Mouse (Mus musculus) kidney, postnatal 36 days (tissue): ENCODE data around the gene Hmces.
A peak's percentile ranks its signal among the peaks of the same experiment; 100 is the strongest.
"Not testable (repeated sequence)": the region's sequence is repeated elsewhere in the genome, so short reads cannot be mapped to it uniquely, and the experiment has no call there.

Experiments
- DNase-seq, 2 experiments: peaks; one replicate each; pipeline ENCODE4 v3.0.0; 2021 to 2022; ENCODE audit warnings: mixed read lengths in 2 of 2

Hmces gene

DNA sequence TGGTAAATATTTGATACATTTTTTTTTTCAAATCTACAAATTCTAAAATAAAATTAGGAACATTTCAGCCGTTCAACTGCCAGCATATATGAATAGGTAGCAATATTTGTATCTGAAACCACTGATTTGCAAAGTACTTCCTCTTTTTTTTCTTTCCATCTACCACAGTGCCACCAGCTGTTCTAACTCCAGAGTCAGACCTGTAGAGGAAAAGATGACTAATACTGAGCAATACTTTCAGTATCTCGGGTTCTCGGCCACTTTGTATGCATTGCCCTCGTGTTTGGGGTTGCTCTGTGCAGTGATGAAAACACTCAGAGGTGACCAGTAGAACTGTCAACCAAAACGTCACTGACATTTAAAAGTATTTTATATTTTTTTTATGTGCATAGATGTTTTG is 2.2 kb downstream of the Hmces start:
- no peak for DNase-seq

DNA sequence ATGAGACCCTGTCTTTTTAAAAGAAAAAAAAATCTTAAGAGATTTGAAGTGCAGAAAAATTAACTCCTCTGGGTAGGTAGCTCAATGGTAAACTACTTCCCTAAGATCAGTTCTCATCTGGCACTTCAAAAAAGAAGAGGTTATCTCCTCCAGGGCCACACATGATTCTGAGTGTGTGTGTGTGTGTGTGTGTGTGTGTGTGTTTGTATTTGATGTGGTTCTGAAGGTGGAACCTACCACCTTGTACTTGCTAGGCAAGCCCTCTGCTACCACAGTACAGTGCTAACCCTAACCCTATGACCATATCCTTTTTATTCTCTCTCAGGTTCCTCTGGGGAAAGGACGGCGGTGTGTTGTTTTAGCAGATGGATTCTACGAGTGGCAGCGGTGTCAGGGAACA is 7.5 kb downstream of the Hmces start:
- no peak for DNase-seq

DNA sequence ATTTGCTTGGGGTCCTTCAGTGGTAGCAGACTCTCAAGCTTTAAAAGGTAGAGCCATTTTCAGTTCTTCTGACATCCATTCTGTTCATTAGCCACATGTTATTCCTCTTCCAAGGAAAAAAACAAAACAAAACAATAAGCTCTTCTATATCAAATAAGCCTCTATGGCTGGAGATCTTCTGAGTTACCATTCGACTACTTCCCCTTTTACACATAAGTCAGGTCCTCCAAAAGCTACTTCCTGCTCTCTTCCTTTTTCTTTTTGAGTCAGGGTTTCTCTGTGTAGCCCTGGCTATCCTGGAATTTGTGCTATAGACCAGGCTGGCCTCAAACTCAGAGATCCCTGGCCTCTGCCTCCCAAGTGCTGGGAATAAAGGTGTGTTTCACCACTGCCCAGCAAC is 9.9 kb downstream of the Hmces start:
- DNase-seq, result no peak

DNA sequence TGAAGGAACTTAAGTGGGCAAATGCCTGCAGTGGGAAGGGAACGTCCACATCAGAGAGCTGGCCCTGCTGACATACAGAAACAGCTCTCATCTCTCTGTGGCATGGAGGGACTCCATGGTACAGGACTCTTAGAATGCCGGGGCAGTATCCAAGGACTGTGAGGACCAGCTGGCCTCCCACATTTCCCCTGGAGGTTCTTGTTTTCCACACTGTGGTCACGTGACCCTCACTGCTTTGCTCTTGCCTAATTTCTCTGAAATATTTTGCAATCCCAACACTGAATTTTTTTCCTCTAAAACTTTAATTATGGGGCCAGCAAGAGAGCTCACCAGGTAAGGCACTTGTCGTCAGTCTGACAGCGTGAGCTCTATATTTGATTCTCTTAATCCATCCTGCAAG is 21.3 kb downstream of the Hmces start:
- no peak for DNase-seq

DNA sequence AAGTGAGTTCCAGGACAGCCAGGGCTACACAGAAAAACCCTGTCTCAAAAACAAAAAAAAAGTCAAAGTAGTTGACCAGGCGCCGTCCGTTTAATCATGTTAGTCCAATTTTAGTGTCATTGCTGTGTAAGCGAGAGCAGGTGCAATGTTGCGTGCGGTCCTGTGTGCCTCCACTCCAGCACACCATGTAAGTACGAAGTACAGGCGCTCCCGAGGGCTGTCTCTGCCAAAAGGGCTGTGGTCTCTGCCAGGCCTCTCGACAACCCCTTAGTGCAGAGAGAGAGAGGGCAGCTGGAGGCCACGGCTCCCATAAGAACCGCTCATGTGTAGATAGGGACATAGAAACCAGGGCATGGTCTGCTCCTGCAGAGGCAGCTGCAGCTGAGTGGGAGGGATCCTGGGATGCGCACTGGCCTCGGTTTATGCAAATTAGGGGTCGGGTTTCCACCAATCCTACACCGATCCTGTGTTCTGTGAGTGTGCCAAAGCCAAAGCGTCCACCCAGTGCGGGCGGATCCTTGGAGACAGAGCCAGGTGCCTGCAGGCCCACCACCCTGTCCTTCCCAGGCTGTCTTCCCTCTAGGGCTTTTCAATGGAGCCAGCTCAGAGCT is 23.5 kb downstream of the Hmces start:
- peak; percentile 19 to 63 for DNase-seq

DNA sequence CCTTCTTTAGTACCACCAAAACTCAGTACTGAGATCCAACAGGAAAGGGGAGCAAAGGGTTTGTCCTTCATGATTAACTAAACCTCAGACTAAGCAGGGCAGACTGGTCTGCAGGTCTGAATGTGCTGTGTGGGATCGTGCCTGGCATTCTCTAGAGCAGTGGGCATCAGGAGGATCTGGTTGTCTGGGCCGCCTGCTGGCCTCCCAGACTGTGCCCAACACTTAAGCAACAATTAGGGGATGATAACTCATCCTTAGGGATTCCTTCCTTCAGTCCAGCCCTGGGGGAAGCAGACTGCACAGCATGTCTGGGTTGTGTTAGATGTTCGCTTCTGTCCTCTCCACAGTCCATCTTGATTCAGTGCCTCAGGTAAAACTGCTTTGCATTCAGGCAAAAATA is 25.2 kb downstream of the Hmces start:
- no peak for DNase-seq

DNA sequence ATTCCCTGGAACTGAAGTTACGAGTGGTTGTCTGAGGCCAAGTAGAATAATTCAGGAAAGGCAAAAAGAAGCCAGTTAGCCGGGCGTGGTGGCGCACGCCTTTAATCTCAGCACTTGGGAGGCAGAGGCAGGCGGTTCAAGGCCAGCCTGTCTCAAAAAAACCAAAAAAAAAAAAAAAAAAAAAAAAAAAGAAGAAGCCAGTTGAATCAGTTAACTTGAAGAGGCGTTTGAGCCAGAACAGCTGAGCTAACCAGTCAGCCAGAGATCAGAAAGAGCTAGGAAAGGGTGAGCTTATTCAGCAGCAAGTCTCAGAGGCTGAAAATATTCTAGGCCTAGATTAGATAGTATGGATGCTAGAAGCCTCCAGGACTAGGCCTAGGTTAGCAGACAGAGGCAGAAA is 28.4 kb downstream of the Hmces start:
- no peak for DNase-seq

DNA sequence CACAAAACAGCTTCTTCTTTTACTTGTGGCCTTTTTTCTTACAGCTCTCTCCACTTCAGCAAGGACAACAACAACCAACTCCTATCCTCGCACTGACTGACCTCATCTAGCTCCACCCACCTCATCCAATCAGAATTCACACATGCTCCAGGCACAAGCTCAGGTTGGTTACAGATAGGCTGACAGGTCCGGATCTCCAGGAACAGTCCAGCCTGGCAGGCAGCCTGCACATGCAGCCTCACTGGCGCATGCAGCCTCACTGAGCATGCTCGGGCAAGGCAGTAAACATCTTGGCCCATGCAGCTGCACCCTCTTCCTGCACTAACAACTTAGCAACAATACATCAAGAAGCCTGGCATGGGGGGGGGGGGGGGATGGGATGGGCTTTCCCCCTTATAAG is 48.7 kb downstream of the Hmces start:
- not testable (repeated sequence) for DNase-seq

DNA sequence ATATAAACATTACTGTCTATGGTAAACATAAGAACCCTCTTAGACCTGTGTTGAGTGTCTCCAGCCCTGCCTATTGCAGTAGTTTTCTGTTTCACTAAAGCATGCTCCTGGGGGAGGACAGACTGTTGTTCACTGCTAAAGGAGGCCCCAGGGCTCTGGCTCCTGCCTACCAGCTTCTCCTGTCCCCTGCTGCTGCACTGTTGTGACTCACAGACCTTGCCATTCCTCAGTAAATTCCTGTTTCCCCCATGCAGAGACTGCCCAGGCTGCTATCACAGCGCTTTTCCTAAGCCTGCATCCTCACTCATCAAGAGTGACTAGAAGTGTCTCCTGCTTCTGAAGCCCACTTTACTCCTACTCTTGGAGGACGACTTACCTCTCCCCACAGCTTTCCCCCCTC is 56.3 kb downstream of the Hmces start:
- no peak for DNase-seq

DNA sequence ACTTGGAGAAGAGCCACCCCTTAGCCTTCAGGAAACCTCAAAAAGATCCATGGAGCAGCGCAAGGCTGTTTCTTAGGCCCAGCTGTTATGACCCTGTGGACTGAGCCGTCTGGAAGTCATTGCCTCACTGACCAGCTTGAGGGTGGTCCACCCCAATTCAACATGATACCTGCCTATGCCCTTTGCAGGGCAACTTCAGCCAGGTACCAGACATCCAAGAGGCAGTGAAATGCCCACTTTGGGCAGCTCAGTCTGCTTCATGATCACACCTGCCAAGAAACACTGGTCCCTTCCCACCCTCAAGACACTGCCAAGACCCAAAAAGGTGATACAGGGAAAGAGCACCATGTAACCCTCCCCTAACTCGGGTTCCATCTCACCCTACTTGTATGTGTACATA is 66.0 kb downstream of the Hmces start:
- DNase-seq, result no peak

DNA sequence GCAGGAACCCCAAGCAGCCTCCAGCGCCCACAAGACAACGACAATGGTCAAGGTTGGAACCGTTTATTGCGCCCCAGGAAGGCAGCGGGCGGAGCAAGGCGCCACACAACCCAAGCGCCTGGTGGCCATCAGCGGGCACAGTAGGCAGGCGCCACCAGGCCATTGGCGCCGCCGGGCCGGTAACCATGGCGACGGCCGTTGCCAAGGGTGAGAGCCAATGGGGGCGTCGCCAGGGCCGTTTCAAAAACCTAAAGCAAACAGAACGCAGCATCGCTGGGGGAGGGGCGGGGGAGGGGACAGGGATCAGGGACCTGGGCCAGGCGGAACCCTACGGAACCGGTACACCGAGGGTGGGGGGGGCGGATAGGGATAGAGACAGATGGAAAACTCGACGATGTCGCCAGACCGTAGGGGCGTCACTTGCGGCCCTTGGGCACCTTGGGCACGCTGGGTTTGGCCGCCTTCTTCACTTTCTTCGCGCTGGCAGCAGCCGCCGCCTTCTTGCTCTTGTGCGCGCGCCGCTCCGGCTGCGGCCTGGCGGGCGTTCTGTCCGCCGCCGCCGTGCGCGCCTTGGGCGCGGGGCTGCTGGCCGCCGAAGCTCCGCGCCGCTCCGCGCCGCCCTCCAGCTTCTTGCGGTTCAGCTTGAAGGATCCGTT is 66.8 kb downstream of the Hmces start:
- DNase-seq, result peak; percentile 40 to 77

DNA sequence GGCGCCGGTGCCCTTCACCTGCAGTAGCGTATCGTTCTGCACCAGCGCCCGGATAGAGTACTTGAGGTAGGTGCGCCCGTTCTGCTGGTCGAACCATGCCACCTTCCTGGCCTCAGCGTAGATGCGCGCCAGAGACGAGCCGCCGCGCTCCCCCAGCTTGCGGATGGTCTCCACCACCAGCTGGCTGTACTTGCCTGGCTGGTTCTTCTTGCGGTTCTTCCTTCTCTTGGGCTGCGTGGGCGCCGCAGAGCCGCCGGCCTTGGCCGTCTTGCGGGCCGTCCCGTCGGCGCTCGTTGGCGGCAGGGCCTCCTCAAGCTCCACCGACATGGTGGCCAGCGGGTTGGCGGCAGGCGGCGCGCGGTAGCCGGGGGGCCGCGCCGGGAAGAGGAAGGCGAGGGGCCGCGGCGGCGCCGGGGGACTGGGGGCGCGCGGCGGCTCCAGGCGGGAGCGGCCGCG is 67.3 kb downstream of the Hmces start:
- DNase-seq, result peak in 1 of 2 experiments; percentile 34

DNA sequence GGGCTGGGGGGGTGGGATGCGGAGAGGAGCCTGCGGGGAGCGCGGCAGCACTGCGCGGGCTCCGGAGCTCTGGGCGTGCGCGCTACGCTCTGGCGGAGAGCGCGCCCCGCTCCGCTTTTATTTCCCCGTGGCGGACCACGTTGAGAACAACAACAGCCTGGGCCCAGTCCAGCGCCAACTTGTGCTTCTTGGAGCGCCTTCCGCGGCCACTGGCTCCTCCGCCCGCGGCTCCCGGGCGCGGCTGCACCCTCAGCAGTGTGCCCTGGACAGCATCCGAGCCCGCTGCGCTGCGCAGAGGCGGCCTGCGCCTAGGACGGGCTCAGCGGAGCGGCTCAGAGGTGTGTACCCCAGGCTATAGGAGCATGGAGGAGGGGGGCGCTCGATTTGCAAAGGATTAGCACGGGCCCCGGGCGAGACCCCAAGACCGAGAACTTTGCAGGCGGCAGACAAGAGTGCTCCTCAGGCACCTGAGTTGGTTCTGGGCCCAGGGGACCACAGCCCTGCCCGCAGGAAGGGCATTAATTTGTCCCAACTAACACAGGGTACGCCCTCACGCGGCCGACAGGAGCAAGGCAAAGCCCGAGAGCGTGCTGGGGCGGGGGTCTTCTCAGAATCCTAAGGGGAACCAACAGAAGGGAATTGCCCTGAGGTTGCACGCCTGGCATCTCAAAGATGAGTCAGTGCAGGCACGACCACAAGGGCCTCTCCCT is 68.0 kb downstream of the Hmces start, which contains the start of gene H1fx:
H1fx (minus strand) TSS at position 91 of the 710 bp plus-strand sequence.
- DNase-seq, result peak; percentile 36 to 74

DNA sequence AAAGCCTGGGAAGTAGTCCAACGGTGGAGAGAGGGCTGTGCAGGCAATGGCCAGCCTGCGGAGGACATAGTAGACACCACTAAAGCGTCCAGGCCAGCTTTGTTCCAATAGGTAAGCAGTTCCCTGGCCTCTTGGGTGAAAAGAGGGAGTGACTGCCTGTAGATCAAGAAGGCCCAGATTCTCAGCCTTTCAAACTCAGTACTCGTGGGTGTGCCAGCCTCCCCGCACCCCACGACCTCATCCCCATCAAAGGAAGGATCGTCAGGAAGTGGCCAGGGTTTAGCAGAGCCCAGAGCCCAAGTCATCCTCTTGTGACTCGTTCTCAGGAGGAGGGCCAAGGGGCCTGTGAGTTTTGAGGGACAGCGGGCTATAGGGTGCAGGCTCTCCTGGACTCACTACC is 68.8 kb downstream of the Hmces start:
- DNase-seq, result no peak
